Mouse (Mus musculus) hindbrain, embryonic 12.5 days (tissue): ENCODE measurements at regions not wholly inside any gene's neighbourhood (a gene's known extent, or its start where the extent isn't known, plus 50 kb on each side); places are given as distances from the start of the nearest gene placed in this dataset.
"Not testable (repeated sequence)": the region's sequence is repeated elsewhere in the genome, so short reads cannot be mapped to it uniquely, and the experiment has no call there.

ENCODE experiments used
- ATAC-seq: fragments of 200-750 bp; cut with Nextera tagmentation; 2 replicates; pipeline ENCODE4 v1.8.0; 2017; ENCODE audit warnings: moderate TSS enrichment; ENCODE audit not compliant: low FRiP score
- H3K27ac ChIP-seq: fragments of 300-500 bp; sonication (generic); 2 replicates; pipeline ENCODE4 v1.5.1; 2016; ENCODE audit warnings: mild to moderate bottlenecking
- H3K27me3 ChIP-seq: fragments of 300-500 bp; sonication (generic); 2 replicates; pipeline ENCODE4 v1.6.1; 2016; ENCODE audit warnings: mild to moderate bottlenecking
- H3K36me3 ChIP-seq: fragments of 300-500 bp; sonication (generic); 2 replicates; pipeline ENCODE4 v1.6.1; 2016; ENCODE audit warnings: mild to moderate bottlenecking
- H3K4me1 ChIP-seq: fragments of 300-500 bp; sonication (generic); 2 replicates; pipeline ENCODE4 v1.6.1; 2016
- H3K4me2 ChIP-seq: fragments of 300-500 bp; sonication (generic); replicated peaks from 2 replicates; pipeline ENCODE4 v1.6.1; 2016; ENCODE audit warnings: mild to moderate bottlenecking
- H3K4me3 ChIP-seq: fragments of 300-500 bp; sonication (generic); 2 replicates; pipeline ENCODE4 v1.5.1; 2016; ENCODE audit warnings: mild to moderate bottlenecking
- H3K9ac ChIP-seq: fragments of 300-500 bp; sonication (generic); 2 replicates; pipeline ENCODE4 v1.6.1; 2016; ENCODE audit warnings: mild to moderate bottlenecking, moderate library complexity
- H3K9me3 ChIP-seq: fragments of 300-500 bp; sonication (generic); replicated peaks from 2 replicates; pipeline ENCODE4 v1.6.1; 2016; ENCODE audit warnings: mild to moderate bottlenecking
- WGBS: fragments of 180-500 bp; shearing (Covaris S2); methylation state at CpG from one replicate; pipeline ENCODE4 v1.1.7; 2016; 5-methylcytosine and 5-hydroxymethylcytosine counted together

DNA sequence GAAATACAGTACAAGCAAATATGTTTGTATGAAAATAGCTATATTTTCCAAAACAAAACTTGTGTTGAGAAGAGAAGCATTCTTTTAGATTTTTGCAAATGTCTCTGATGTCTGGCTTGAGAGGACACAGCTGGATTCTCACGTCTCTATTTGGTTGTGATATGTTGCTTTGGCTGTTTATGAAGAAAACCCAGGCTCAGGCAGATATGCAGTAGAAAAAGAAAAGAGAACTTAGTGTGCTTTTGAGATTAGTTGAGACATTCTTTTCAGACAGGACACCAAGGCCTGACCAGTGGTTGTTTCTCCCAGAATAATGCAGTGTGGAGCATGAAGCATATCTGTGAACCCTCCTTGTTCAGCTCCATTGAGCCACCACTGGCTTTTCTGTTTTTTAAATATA, 178.8 kb upstream of the Mamld1 start:
- Histone ChIP-seq H3K9me3 (no peaks in the 10 kb centered on the region), H3K4me2 (no peak overlapping the region), H3K4me3 (no peak overlapping the region), H3K36me3 (no peaks in the 10 kb centered on the region), H3K27me3 (no peaks in the 10 kb centered on the region), H3K27ac (no peak overlapping the region), H3K9ac (no peak overlapping the region), H3K4me1 (no peaks in the 10 kb centered on the region)
- ATAC-seq = no peak
- WGBS = 79% methylated on average over 1 of the region's 1 CpGs

GRCm38 (mm10) chrX:70881326-70881725, 168.7 kb upstream of the Mamld1 start:
- Histone ChIP-seq H3K4me3 (no peak overlapping the region), H3K4me2 (no peak overlapping the region), H3K4me1 (no peaks in the 10 kb centered on the region), H3K9ac (no peak overlapping the region), H3K27ac (no peak overlapping the region), H3K27me3 (no peaks in the 10 kb centered on the region), H3K9me3 (no peaks in the 10 kb centered on the region), H3K36me3 (no peaks in the 10 kb centered on the region)
- 82% methylated on average over 2 of the region's 2 CpGs for WGBS
- ATAC-seq = no peak

GRCm38 (mm10) chrX:70883461-70883860, 166.6 kb upstream of the Mamld1 start:
- ATAC-seq = no peak
- WGBS = 71% methylated on average over 2 of the region's 2 CpGs
- H3K9ac ChIP-seq = no peak overlapping the region

DNA sequence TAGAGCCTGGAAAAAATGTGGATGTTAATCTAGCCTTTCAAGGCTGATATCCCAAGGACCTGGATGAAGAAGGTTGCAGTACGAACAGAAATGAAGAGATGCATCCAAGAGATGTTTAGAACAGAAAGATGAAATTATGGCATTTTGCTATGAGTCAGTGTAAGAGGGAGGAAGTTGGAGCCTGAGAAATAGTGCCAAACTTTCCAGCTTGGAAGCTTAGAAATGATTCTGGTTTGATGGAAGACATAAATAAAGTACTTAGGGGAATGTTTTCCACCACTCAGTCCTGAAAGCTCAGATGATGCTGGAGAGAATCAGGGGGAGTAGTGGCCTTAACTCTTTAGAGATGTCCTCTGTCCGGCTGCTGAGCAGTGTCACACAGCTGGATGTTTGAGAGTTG, 155.5 kb upstream of the Mamld1 start:
- Histone ChIP-seq H3K36me3 (no peaks in the 10 kb centered on the region), H3K9ac (no peak overlapping the region), H3K4me1 (no peaks in the 10 kb centered on the region), H3K4me2 (no peak overlapping the region), H3K27ac (no peak overlapping the region), H3K4me3 (no peak overlapping the region), H3K27me3 (no peaks in the 10 kb centered on the region), H3K9me3 (no peaks in the 10 kb centered on the region)
- no peak for ATAC-seq
- WGBS = 83% methylated on average over 2 of the region's 2 CpGs

More at GRCm38 (mm10) chrX:70883461-70883860, 166.6 kb upstream of the Mamld1 start:
- H3K4me2 ChIP-seq = no peak overlapping the region
- H3K4me1 ChIP-seq = no peaks in the 10 kb centered on the region
- H3K36me3 ChIP-seq = no peaks in the 10 kb centered on the region
- H3K9me3 ChIP-seq = no peaks in the 10 kb centered on the region
- no peaks in the 10 kb centered on the region for H3K27me3 ChIP-seq
- H3K4me3 ChIP-seq = no peak overlapping the region
- H3K27ac ChIP-seq = no peak overlapping the region

DNA sequence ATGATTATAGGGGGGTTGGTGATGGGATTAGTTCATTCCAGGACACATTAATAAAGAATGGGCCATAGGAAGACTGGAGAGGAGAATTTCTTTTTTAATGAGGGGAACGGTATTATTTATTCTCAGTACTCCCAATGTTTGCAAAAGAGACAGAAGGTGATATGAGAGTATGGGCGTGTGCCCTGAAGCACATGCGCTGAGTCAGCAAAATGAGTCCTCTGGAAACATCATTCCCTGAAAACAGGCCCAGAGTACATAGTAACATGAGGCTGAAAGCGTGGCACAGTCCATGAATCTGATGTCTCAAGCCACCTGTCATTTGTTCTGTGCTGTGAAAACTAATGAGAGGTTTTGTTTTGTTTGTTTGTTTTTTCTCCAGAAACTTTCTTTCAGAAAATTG, 154.5 kb upstream of the Mamld1 start:
- Histone ChIP-seq H3K36me3 (no peaks in the 10 kb centered on the region), H3K4me2 (no peak overlapping the region), H3K9me3 (no peaks in the 10 kb centered on the region), H3K4me1 (no peaks in the 10 kb centered on the region), H3K27ac (no peak overlapping the region), H3K9ac (no peak overlapping the region), H3K27me3 (no peaks in the 10 kb centered on the region), H3K4me3 (no peak overlapping the region)
- ATAC-seq = no peak
- 81% methylated on average over 4 of the region's 4 CpGs for WGBS

DNA sequence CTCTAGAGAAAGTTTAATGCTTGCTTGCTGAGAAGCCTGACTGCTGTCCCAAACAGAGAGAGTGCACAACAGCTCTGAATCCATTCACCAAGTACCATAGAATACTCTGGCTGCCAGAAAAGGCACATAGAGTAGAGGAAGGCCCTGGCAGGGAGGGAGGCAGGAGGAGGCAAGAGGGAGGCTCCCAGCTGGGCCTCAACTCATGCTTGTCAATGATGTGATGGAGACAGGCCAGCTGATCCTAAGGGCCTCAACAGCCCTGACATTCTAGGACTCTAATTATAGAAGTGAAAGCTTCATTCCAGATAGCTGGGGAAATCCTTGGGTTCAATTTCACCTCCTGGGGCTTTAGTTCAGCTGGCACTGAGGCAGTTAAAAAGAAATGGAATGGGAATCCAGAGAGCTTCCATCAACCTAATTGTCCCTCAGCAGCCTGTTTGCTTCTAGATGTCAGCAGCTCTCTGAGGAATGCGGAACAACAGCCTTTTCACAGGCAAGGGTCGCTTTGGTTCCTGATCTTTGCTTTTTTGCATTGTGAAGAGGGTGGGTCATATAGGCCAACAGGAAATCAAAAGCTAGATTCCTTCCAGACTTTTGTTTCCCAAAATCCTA, 152.8 kb upstream of the Mamld1 start:
- ATAC-seq = no peak
- Histone ChIP-seq H3K27ac (no peak overlapping the region), H3K27me3 (no peaks in the 10 kb centered on the region), H3K4me2 (no peak overlapping the region), H3K36me3 (no peaks in the 10 kb centered on the region), H3K4me1 (no peaks in the 10 kb centered on the region), H3K4me3 (no peak overlapping the region), H3K9me3 (no peaks in the 10 kb centered on the region), H3K9ac (no peak overlapping the region)
- 44% methylated on average over 2 of the region's 2 CpGs for WGBS

DNA sequence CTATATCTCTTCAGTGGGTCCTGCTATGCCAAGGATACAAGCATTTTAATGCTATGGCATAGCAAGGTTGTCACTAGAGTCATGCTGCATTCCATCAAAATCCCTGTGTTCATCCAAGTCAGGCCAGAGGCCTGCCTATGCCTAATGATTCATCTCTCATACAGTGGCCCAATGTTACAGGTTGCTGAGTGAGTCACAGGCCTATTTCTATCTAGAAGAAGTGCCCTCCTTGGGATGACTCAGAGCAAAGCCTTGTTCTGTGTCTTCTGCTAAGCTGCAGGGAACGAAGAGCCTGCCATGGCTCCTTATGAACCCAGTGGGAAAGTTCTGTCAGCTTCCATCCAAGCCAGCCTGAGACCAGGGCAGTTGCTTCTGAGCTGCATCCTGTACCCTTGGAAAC, 151.2 kb upstream of the Mamld1 start:
- not testable (repeated sequence) for H3K27me3 ChIP-seq, H3K36me3 ChIP-seq, H3K9me3 ChIP-seq, H3K4me3 ChIP-seq, H3K27ac ChIP-seq, H3K4me2 ChIP-seq, ATAC-seq, H3K4me1 ChIP-seq, H3K9ac ChIP-seq
- WGBS = 100% methylated on average over 1 of the region's 1 CpGs

GRCm38 (mm10) chrX:70899720-70900479, 150.2 kb upstream of the Mamld1 start:
- ATAC-seq = no peak
- Histone ChIP-seq H3K36me3 (no peaks in the 10 kb centered on the region), H3K4me3 (no peak overlapping the region), H3K27ac (no peak overlapping the region), H3K27me3 (no peaks in the 10 kb centered on the region), H3K4me2 (no peak overlapping the region), H3K4me1 (no peaks in the 10 kb centered on the region), H3K9me3 (no peaks in the 10 kb centered on the region), H3K9ac (no peak overlapping the region)
- WGBS = 82% methylated on average over 8 of the region's 8 CpGs

- H3K27me3 ChIP-seq = no peaks in the 10 kb centered on the region
- no peak overlapping the region for H3K27ac ChIP-seq
- no peaks in the 10 kb centered on the region for H3K9me3 ChIP-seq
- H3K4me2 ChIP-seq = no peak overlapping the region
- H3K4me3 ChIP-seq = no peak overlapping the region
- no peak overlapping the region for H3K9ac ChIP-seq
- H3K36me3 ChIP-seq = no peaks in the 10 kb centered on the region
- 67% methylated on average over 2 of the region's 2 CpGs for WGBS
- H3K4me1 ChIP-seq = no peaks in the 10 kb centered on the region
- no peak for ATAC-seq
These were observed 124.4 kb upstream of the Mamld1 start for GRCm38 (mm10) chrX:70925646-70926045.

GRCm38 (mm10) chrX:70931944-70932343, 118.1 kb upstream of the Mamld1 start:
- Histone ChIP-seq H3K36me3 (no peaks in the 10 kb centered on the region), H3K27me3 (no peaks in the 10 kb centered on the region), H3K9ac (no peak overlapping the region), H3K9me3 (no peaks in the 10 kb centered on the region), H3K4me3 (no peak overlapping the region), H3K27ac (no peak overlapping the region), H3K4me1 (no peaks in the 10 kb centered on the region), H3K4me2 (no peak overlapping the region)
- 66% methylated on average over 2 of the region's 2 CpGs for WGBS
- no peak for ATAC-seq

DNA sequence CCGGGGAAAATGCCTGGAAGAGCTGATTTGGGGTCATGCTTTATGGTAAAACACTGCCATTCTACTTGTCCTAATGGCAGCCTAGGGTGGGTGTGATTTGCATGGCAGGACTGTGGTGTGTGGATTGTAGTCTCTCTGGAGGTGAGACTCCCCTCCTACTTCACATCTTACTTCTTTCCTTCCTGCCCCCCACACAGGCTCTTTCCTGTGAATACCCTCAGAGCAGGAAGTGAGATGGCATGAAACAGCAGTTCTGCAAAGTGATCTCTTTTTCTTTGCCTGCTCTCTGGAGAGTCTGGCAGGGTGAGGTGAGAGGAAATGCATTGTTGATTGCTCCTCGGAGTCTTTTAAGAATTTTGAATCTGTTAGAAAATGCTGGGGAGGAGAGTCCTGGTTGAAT, 104.7 kb upstream of the Mamld1 start:
- Histone ChIP-seq H3K27me3 (no peaks in the 10 kb centered on the region), H3K9me3 (no peaks in the 10 kb centered on the region), H3K27ac (no peak overlapping the region), H3K4me3 (no peak overlapping the region), H3K4me2 (no peak overlapping the region), H3K4me1 (0 out of 2 replicates have a peak, but pooled peaks cover 2% of the 10 kb centered on the region), H3K9ac (no peak overlapping the region), H3K36me3 (no peaks in the 10 kb centered on the region)
- 46% methylated on average over 2 of the region's 2 CpGs for WGBS
- no peak for ATAC-seq

DNA sequence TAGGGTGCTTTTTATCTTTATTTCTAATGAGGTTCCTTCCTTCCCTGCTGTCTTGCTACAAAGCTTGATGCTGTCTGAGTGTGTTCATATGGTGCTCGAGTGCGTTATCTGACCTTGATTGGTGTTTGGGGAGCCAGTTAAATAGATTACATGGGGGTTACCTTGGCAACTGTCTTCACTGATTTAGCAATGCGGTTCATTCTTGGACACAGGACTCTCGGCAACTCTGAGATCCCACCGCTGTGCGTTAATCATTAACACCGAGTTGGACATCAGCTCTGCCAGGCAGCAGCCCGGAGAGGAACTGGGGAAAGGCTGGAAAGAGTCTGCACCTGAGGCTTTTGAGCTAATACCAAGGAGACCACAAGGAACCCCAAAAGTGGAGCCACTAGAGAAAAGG, 104.0 kb upstream of the Mamld1 start:
- H3K36me3 ChIP-seq = no peaks in the 10 kb centered on the region
- no peak overlapping the region for H3K9ac ChIP-seq
- no peak overlapping the region for H3K27ac ChIP-seq
- H3K27me3 ChIP-seq = no peaks in the 10 kb centered on the region
- WGBS = 44% methylated on average over 8 of the region's 8 CpGs
- no peak overlapping the region for H3K4me3 ChIP-seq
- peak; percentile 75; the same call in 1 of the 2 replicates for ATAC-seq
- H3K9me3 ChIP-seq = no peaks in the 10 kb centered on the region
- H3K4me2 ChIP-seq = no peak overlapping the region
- H3K4me1 ChIP-seq = 0 out of 2 replicates have a peak, but pooled peaks cover 2% of the 10 kb centered on the region

DNA sequence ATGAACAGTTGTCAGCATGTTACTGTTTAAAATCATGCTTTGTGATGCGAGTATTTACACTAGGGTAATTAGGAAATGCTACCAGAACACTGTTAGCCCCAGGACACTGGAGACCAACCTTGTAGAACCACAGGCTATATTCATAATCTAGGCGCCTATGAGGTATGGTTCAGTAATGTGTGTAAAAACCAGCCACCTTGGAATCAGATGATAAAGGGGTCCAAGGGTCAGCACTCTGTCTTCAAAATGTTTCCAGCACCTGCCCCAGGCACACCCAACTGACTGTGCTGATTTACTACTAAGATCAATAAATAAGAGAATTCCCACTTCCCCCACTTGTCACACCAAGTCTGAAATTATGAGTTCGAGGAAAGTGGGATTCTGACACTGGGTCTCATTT, 100.8 kb upstream of the Mamld1 start:
- H3K27me3 ChIP-seq = no peaks in the 10 kb centered on the region
- no peak overlapping the region for H3K9ac ChIP-seq
- 79% methylated on average over 3 of the region's 3 CpGs for WGBS
- H3K27ac ChIP-seq = no peak overlapping the region
- no peaks in the 10 kb centered on the region for H3K36me3 ChIP-seq
- no peak for ATAC-seq
- H3K4me3 ChIP-seq = no peak overlapping the region
- no peak overlapping the region for H3K4me2 ChIP-seq
- no peaks in the 10 kb centered on the region for H3K9me3 ChIP-seq
- 0 out of 2 replicates have a peak, but pooled peaks cover 2% of the 10 kb centered on the region for H3K4me1 ChIP-seq
